Mouse (Mus musculus): ENCODE data around the gene Mfsd13b. TPM values are rescaled to one million over a fixed set of nuclear protein-coding genes. Genes with fewer than 3 reads are reported as not detected.
A peak's percentile ranks its signal among the peaks of the same experiment; 100 is the strongest.
"Not testable (repeated sequence)": the region's sequence is repeated elsewhere in the genome, so short reads cannot be mapped to it uniquely, and the experiment has no call there.

The Mfsd13b gene
- total RNA-seq, 1 experiment from 2014 or later: not detected

DNA sequence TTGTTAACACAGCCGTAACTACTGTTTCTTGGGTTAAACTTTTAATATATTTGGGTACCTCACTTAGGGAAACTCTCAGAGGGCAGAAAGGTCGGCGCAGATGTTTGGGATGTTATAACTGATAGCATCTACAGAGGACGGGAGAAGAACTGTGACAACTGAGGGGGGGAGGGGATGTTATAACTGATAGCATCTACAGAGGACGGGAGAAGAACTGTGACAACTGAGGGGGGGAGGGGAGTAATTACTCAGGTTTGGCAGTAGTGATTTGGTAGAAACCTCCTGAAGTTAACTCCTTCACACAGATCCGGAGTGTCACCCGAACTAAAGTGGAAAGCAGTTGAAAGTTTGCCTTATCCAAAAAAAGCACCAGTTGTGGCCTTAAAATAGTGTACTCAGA lies 659 bp downstream of the Mfsd13b start:
- no peak for DNase-seq

DNA sequence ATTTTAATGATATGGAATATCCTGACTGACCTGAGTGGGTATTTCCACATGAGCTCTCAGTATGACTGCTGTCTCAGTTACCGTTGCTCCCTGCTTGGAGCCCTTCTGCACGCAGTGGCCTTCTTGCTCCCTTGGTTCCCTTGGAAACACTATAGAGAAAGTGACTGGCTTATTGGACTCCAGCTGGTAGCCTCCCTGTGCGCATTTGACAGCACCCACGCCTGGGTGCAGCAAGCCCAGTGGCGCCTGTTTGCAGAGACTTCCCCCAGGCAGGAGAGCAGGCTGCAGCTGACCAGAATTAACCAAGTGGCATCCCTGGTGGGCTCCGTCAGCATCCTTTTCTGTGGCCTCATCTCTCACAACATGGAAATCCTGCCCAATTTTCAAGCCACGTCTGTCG lies 8.9 kb downstream of the Mfsd13b start:
- peak; percentile 14 for DNase-seq

- no peak for DNase-seq
These were observed 16.8 kb downstream of the Mfsd13b start for GRCm38 (mm10) chr7:120999021-120999530.

GRCm38 (mm10) chr7:121000065-121000822 lies 17.9 kb downstream of the Mfsd13b start:
- no peak for DNase-seq

- no peak for DNase-seq
These were observed 19.6 kb downstream of the Mfsd13b start for GRCm38 (mm10) chr7:121001879-121002278.

DNA sequence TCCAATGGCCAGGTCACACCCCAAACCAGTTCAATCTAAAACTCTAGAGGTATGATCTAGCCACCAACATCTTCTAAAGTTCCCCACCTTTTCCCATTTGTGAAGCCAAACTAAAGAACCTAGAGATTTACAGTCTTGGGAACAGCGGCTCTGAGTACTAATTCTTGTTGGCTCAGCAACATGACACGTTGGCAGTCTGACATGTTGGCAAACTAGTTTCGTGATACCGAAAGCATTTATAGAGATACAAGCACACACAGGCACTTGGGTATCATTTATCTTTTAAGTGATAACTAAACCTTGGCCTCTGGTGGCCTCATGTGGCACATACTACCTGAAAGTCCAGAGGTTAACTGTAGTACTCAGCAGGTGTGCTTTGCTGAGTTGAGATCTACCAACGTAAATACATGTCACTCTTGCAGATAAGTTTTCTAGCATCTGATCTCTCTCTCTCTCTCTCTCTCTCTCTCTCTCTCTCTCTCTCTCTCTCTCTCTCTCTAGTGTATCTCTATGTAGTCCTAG lies 20.2 kb downstream of the Mfsd13b start:
- DNase-seq: peak; percentile 12

GRCm38 (mm10) chr7:121003793-121004418 lies 21.6 kb downstream of the Mfsd13b start:
- peak; percentile 8 for DNase-seq

DNA sequence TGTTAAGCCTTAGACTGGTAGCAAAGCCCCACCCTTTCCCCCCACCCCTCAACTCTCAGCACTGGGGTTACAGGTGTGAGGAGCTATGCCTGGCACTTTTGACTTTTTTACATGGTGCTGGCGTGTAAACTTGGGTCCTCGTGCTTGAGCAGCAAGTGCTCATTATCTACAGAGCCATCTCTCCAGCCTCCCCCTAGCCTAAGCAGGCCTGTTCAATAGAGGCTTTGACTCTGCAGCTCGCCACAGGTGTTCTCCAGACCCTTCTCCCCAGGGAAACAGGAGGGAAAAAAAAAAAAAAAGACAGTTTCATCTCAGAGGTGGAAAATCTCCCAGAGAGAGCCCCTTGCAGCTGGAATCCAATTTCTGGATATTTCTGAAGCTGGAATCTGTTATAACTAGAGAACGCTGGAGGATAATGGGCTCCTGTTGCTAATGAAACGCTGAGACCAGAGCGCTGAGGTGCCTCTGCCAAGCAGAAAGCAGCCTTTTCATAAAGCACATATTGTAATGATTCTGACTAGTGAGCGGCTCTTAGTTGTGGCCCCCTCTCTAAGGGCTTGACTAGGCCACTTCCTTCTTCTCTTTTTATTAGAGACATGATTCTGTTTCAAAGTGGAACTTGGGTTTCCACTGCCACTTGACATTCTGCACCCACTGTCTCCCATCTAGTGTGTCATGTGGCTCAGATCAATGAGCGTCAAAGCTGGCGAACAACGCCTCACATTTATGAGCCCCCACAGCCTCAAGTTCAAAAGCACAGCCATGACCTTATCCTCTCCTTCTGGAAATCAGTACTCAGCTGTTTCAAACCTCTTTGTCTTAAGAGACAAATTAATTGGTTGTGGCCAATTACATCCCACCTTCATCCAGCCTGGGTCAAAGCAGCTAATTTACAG lies 29.7 kb downstream of the Mfsd13b start:
- DNase-seq: no peak

DNA sequence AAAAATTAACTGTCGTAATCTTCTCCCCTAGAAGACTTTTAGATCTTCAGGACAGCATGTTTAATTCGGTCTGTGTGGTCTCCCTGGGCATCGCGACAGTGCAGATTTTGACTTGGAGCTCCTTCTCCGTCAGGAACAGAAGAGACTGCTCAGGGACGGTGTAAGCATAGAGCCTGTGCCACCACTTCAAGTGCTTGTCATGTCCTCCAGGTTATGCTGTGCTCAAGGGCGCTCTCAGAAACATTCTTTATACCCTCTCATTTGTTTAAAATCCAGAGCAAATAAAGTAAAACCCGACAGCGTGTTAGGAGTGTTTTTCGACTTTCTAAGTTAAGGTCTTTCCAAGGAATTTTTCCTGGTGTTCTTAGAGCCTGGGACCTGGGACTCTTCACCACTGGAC lies 32.2 kb downstream of the Mfsd13b start:
- no peak for DNase-seq

DNA sequence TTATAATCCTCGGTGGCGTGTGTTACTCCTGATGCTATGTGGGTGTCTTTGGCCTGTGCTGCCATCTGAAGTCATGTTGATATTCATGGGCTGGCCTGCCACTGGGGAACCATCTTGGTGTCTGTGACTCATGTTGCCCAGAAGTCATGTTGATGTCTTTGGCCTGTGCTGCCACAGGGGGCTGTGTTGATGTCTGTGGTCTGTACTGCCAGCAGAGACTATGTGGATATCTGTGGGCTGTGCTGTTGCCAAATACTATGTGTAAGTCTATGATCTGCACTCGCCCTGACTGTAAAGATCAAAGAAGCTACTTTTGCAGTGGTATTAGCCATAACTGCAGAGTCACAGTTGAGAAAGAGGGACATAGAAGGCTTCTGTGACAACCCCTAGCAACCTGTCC lies 36.5 kb downstream of the Mfsd13b start:
- DNase-seq: no peak

DNA sequence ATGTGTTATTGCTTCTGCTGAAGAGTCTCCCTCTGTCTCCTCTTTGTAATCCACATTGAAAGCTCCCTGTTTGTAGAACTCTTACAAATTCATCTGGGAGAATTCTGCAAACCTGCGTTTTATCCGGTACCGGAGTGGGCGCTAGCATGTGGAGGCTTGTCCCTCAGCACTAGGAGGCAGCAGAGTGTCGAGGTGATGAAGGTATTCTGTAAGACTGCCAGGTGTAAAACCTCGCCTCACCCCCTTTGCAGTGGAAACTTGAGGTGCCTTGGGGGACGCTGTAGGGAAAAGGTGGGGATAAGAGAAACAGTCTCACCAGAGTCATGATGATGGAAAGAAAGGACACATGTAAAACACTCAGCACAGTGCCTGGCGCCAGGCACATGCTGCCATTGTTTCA lies 38.0 kb downstream of the Mfsd13b start:
- peak; percentile 32 for DNase-seq

GRCm38 (mm10) chr7:121025221-121026008 lies 43.1 kb downstream of the Mfsd13b start:
- DNase-seq: no peak

GRCm38 (mm10) chr7:121026300-121026699 lies 44.0 kb downstream of the Mfsd13b start:
- DNase-seq: no peak

GRCm38 (mm10) chr7:121029947-121030346 lies 47.6 kb downstream of the Mfsd13b start:
- DNase-seq: not testable (repeated sequence)

- peak; percentile 98 for DNase-seq
These were observed 51.7 kb downstream of the Mfsd13b start, which contains the start of gene Mettl9 for GRCm38 (mm10) chr7:121033856-121034652. Mettl9 (plus strand) TSS chr7:121034445.

DNA sequence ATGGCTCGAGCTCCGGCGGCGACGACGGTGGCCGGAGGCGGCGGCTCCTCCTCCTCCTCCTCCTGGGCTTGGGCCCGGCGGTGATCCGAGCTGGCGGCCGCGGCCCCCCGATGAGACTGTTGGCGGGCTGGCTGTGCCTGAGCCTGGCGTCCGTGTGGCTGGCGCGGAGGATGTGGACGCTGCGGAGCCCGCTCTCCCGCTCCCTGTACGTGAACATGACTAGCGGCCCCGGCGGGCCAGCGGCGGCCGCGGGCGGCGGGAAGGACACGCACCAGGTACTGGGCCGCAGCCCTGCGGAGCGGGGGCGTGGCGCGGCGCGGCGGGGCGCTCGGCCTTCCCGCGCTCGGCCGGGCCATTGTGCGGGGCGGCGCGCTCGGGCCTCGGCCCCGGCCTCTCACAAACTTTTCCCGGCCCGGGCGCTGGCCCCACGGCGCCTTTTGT lies 52.4 kb downstream of the Mfsd13b start:
- peak; percentile 68 for DNase-seq

GRCm38 (mm10) chr7:121035161-121035721 lies 52.9 kb downstream of the Mfsd13b start:
- peak; percentile 66 for DNase-seq

DNA sequence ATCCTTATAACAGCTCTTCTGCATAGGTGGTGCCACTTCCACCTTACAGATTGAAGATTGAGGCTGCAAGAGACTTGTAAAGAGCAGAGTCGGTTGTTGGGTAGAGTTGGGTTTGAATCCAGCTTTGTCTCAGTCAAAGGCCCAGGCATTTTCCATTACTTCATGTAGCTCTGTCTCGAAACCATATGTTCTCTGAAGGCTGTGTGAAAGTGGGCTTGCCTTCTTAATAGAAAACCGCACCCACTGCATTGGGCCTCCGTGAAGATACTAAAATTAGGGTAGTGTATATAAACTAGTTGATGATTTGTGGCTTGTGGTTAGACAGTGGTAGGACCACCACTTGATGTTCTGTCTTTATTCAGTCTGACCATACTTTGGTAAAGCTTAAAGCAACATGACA lies 58.3 kb downstream of the Mfsd13b start:
- DNase-seq: no peak

DNA sequence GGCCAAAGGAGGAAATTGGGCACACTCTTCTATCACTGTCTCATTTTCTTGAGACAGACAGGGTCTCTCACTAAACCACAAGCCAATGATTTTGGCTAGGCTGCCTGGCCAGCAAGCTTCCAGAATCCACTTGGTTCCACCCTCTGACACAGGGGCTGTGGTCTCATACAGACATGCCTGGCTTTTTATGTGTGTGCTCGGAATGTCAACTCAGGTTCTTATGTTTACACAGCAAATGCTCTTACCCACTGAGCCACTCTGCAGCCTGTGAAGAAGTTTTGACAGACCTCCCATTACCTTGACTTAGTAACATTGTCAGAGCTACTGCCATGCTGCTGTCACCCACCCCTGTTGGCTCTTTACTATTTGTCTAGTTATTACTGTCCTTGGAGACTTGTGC lies 59.7 kb downstream of the Mfsd13b start:
- no peak for DNase-seq

GRCm38 (mm10) chr7:121043004-121043403 lies 60.7 kb downstream of the Mfsd13b start:
- DNase-seq: no peak

Data from adrenal gland, postnatal 14 days (tissue).